In genomic region chrX:112886539-112886938, GRCm38 (mm10) we compare ENCODE assay signal across 20 mouse cellular contexts.
A peak's percentile ranks its signal among the peaks of the same experiment; 100 is the strongest.
DNase-seq lines count a peak whose midpoint lies in the region; ATAC-seq and TF ChIP-seq lines count a peak whose summit lies in the region.
"Had no signal": no experiment of that assay in that cellular context is flagged by ENCODE, and none has a peak within 500 bp of the region (broad histone marks: within the 10 kb centered on the region; RNA-seq: fewer than 3 reads in every experiment).

No protein-coding gene starts in this region.

- DNase-seq in kidney, adult 9 months, result peak; percentile 11
- DNase-seq in kidney, adult 11 months, result no peak
- DNase-seq in c-Kit-positive CD71-positive TER-119-positive erythroid progenitor cells, embryonic 14.5 days (ENCODE audit: low spot score), result no peak
- DNase-seq: adrenal gland, adult 2 months; adrenal gland, postnatal 10 days; adrenal gland, postnatal 36 days; cerebellum, adult 11 months; cerebellum, adult 18-20 months; cerebellum, adult 8-10 months; cerebellum, adult 9-11 months; cerebellum, postnatal 14 days; forebrain, postnatal 0 days had no signal

- WGBS in intestine, embryonic 15.5 days, result 79% methylated on average over 2 of the region's 2 CpGs
- 67% methylated on average over 2 of the region's 2 CpGs for WGBS in intestine, embryonic 16.5 days
- WGBS in small intestine, adult 2 months, result 41% methylated on average over 2 of the region's 2 CpGs
- 82% methylated on average over 2 of the region's 2 CpGs for WGBS in neural tube, embryonic 15.5 days

- peak; percentile 53; the same call in 1 of the 2 replicates for ATAC-seq in intestine, embryonic 15.5 days
- peak; percentile 88 for ATAC-seq in intestine, embryonic 16.5 days
- ATAC-seq in neural tube, embryonic 15.5 days (ENCODE audit: low FRiP score), result no peak
- ATAC-seq: forebrain, embryonic 13.5 days; forebrain, embryonic 15.5 days; forebrain, postnatal 0 days had no signal

- TF ChIP-seq CTCF in small intestine, adult 2 months (IDR thresholded peaks at IDR 0.05; ENCODE audit: extremely low read depth, insufficient read length, insufficient replicate concordance, low read depth, low read length), result no peak

- no peak overlapping the region for H3K4me2 ChIP-seq in intestine, embryonic 15.5 days (replicated peaks)
- no peak overlapping the region for H3K4me2 ChIP-seq in intestine, embryonic 16.5 days (ENCODE audit: low read depth, low read length)
- H3K4me2 ChIP-seq in neural tube, embryonic 15.5 days, result no peak overlapping the region
- H3K4me2 ChIP-seq: embryonic facial prominence, embryonic 12.5 days; forebrain, embryonic 13.5 days; forebrain, embryonic 15.5 days had no signal

- no peaks in the 10 kb centered on the region for H3K9me3 ChIP-seq in intestine, embryonic 15.5 days
- H3K9me3 ChIP-seq in intestine, embryonic 16.5 days (ENCODE audit: control insufficient read depth, low read length), result no peaks in the 10 kb centered on the region
- no peaks in the 10 kb centered on the region for H3K9me3 ChIP-seq in neural tube, embryonic 15.5 days (replicated peaks)
- H3K9me3 ChIP-seq: embryonic facial prominence, embryonic 10.5 days; embryonic facial prominence, embryonic 12.5 days; forebrain, embryonic 13.5 days; forebrain, embryonic 15.5 days had no signal

- no peaks in the 10 kb centered on the region for H3K36me3 ChIP-seq in intestine, embryonic 15.5 days
- H3K36me3 ChIP-seq in intestine, embryonic 16.5 days (ENCODE audit: control insufficient read depth, insufficient read depth, low read length), result no peaks in the 10 kb centered on the region
- no peaks in the 10 kb centered on the region for H3K36me3 ChIP-seq in small intestine, adult 2 months (ENCODE audit: control insufficient read depth, insufficient read depth, low read length)
- no peaks in the 10 kb centered on the region for H3K36me3 ChIP-seq in neural tube, embryonic 15.5 days
- H3K36me3 ChIP-seq: embryonic facial prominence, embryonic 10.5 days; embryonic facial prominence, embryonic 12.5 days; forebrain, embryonic 15.5 days had no signal

- TF ChIP-seq POLR2A in small intestine, adult 2 months (IDR thresholded peaks at IDR 0.05; ENCODE audit: low read depth, low read length), result no peak

- H3K27me3 ChIP-seq in intestine, embryonic 15.5 days (replicated peaks), result no peaks in the 10 kb centered on the region
- no peaks in the 10 kb centered on the region for H3K27me3 ChIP-seq in intestine, embryonic 16.5 days (replicated peaks; ENCODE audit: control insufficient read depth, insufficient read depth, low read length)
- no peaks in the 10 kb centered on the region for H3K27me3 ChIP-seq in small intestine, adult 2 months (ENCODE audit: control insufficient read depth, insufficient read depth, low read length)
- no peaks in the 10 kb centered on the region for H3K27me3 ChIP-seq in neural tube, embryonic 15.5 days (replicated peaks)
- H3K27me3 ChIP-seq: embryonic facial prominence, embryonic 12.5 days; forebrain, embryonic 13.5 days; forebrain, embryonic 15.5 days had no signal

- H3K27ac ChIP-seq in intestine, embryonic 15.5 days, result no peak overlapping the region
- H3K27ac ChIP-seq in intestine, embryonic 16.5 days (ENCODE audit: low read length), result no peak overlapping the region
- peak overlapping the region; percentile 49; the same call in 1 of the 2 replicates for H3K27ac ChIP-seq in small intestine, adult 2 months (ENCODE audit: insufficient read depth, low read depth, low read length)
- H3K27ac ChIP-seq in neural tube, embryonic 15.5 days (replicated peaks), result no peak overlapping the region
- H3K27ac ChIP-seq: embryonic facial prominence, embryonic 10.5 days; embryonic facial prominence, embryonic 12.5 days; forebrain, embryonic 13.5 days; forebrain, embryonic 15.5 days had no signal

- no peak overlapping the region for H3K4me3 ChIP-seq in intestine, embryonic 15.5 days (replicated peaks)
- H3K4me3 ChIP-seq in intestine, embryonic 16.5 days (ENCODE audit: low read length), result no peak overlapping the region
- no peak overlapping the region for H3K4me3 ChIP-seq in small intestine, adult 2 months (ENCODE audit: low read depth, low read length)
- no peak overlapping the region for H3K4me3 ChIP-seq in neural tube, embryonic 15.5 days (replicated peaks)
- H3K4me3 ChIP-seq: embryonic facial prominence, embryonic 10.5 days; embryonic facial prominence, embryonic 12.5 days; forebrain, embryonic 13.5 days; forebrain, embryonic 15.5 days had no signal

- no peak overlapping the region for H3K9ac ChIP-seq in intestine, embryonic 15.5 days
- H3K9ac ChIP-seq in intestine, embryonic 16.5 days (ENCODE audit: low read depth, low read length), result no peak overlapping the region
- H3K9ac ChIP-seq in neural tube, embryonic 15.5 days (replicated peaks), result no peak overlapping the region
- H3K9ac ChIP-seq: embryonic facial prominence, embryonic 12.5 days; forebrain, embryonic 13.5 days; forebrain, embryonic 15.5 days; forebrain, postnatal 0 days had no signal

- no peaks in the 10 kb centered on the region for H3K4me1 ChIP-seq in intestine, embryonic 15.5 days (replicated peaks)
- no peaks in the 10 kb centered on the region for H3K4me1 ChIP-seq in intestine, embryonic 16.5 days (ENCODE audit: control insufficient read depth, insufficient read depth, low read length)
- peaks cover 1% of the 10 kb centered on the region; the same call in 1 of the 2 replicates for H3K4me1 ChIP-seq in small intestine, adult 2 months (ENCODE audit: control insufficient read depth, insufficient read depth, insufficient read length, low read length)
- H3K4me1 ChIP-seq in neural tube, embryonic 15.5 days, result no peaks in the 10 kb centered on the region
- H3K4me1 ChIP-seq: embryonic facial prominence, embryonic 10.5 days; embryonic facial prominence, embryonic 12.5 days; forebrain, embryonic 13.5 days; forebrain, embryonic 15.5 days had no signal
